Mouse (Mus musculus) embryonic facial prominence, embryonic 14.5 days (tissue): ENCODE measurements around the gene Ube3a. TPM values are rescaled to one million over a fixed set of nuclear protein-coding genes. Genes with fewer than 3 reads are reported as not detected.

Experiments
- ATAC-seq: fragments of 200-750 bp; cut with Nextera tagmentation; 2 replicates; pipeline ENCODE4 v1.8.0; 2017; ENCODE audit warnings: low read depth, moderate number of reproducible peaks, moderate TSS enrichment
- DNase-seq: peaks from one replicate; pipeline ENCODE4 v3.0.0-alpha.2; 2015; ENCODE audit warnings: low spot score
- H3K27ac ChIP-seq: fragments of 300-500 bp; sonication (generic); replicated peaks from 2 replicates; pipeline ENCODE4 v1.5.1; 2014; ENCODE audit warnings: low read depth, mild to moderate bottlenecking, low read length, moderate library complexity
- H3K27me3 ChIP-seq: fragments of 300-500 bp; sonication (generic); replicated peaks from 2 replicates; pipeline ENCODE4 v1.6.1; 2014; ENCODE audit warnings: low read length; ENCODE audit not compliant: control insufficient read depth, insufficient read depth
- H3K36me3 ChIP-seq: fragments of 300-500 bp; sonication (generic); 2 replicates; pipeline ENCODE4 v1.6.1; 2014; ENCODE audit warnings: low read length, mixed read lengths; ENCODE audit not compliant: control insufficient read depth, insufficient read depth
- H3K4me1 ChIP-seq: fragments of 300-500 bp; sonication (generic); 2 replicates; pipeline ENCODE4 v1.6.1; 2014; ENCODE audit warnings: antibody characterized with exemption, low read length; ENCODE audit not compliant: control insufficient read depth, insufficient read depth
- H3K4me2 ChIP-seq: fragments of 300-500 bp; sonication (generic); 2 replicates; pipeline ENCODE4 v1.6.1; 2014; ENCODE audit warnings: low read depth, mild to moderate bottlenecking, low read length, moderate library complexity, mixed read lengths
- H3K4me3 ChIP-seq: fragments of 300-500 bp; sonication (generic); 2 replicates; pipeline ENCODE4 v1.5.1; 2014; ENCODE audit warnings: low read depth, mild to moderate bottlenecking, low read length
- H3K9ac ChIP-seq: fragments of 300-500 bp; sonication (generic); 2 replicates; pipeline ENCODE4 v1.6.1; 2014; ENCODE audit warnings: low read depth, mild to moderate bottlenecking, low read length, moderate library complexity, mixed read lengths
- H3K9me3 ChIP-seq: fragments of 300-500 bp; sonication (generic); 2 replicates; pipeline ENCODE4 v1.6.1; 2016; ENCODE audit warnings: low read length; ENCODE audit not compliant: control insufficient read depth
- WGBS: fragments of 180-500 bp; shearing (Covaris S2); extraction: QIAGEN DNeasy Blood & Tissue Kit; methylation state at CpG from one replicate; pipeline ENCODE4 v1.1.7; 2014; 5-methylcytosine and 5-hydroxymethylcytosine counted together
- polyA plus RNA-seq: library from polyadenylated mRNA; unstranded; fragments of >200 nt; fragmentation: Nextera tagmentation; extraction: Ambion mirVana; gene quantifications from 2 replicates; pipeline ENCODE4 v1.2.1, GENCODE M21; 2014

The Ube3a gene
- polyA plus RNA-seq, 1 experiment from 2014 or later, result 136 TPM

DNA sequence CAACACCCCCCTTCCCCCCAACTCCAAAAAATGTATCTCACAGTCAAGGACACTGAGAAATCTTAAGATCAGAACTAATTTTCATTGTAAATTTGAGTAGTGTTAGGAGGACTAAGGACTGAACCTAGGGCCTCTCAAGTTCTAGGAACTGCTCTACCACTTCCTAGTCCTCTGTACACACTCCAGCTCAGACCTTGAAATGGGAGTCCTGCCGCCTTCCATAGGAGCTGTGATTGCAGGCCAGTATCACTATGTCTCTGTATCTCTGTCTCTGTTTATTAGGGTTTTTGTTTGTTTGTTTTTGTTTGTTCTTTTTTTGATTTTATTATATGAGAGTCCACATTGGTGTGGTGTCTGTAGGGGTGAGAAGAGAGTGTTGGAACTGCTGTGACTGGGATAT is 3.4 kb downstream of the Ube3a start:
- Histone ChIP-seq H3K4me1 (peaks cover 11% of the 10 kb centered on the region; the same call in 1 of the 2 replicates), H3K36me3 (no peaks in the 10 kb centered on the region), H3K4me3 (no peak overlapping the region), H3K27ac (no peak overlapping the region), H3K9ac (no peak overlapping the region), H3K27me3 (no peaks in the 10 kb centered on the region), H3K9me3 (no peaks in the 10 kb centered on the region), H3K4me2 (no peak overlapping the region)
- no peak for ATAC-seq
- WGBS, result 89% methylated on average over 1 of the region's 1 CpGs
- DNase-seq, result no peak

DNA sequence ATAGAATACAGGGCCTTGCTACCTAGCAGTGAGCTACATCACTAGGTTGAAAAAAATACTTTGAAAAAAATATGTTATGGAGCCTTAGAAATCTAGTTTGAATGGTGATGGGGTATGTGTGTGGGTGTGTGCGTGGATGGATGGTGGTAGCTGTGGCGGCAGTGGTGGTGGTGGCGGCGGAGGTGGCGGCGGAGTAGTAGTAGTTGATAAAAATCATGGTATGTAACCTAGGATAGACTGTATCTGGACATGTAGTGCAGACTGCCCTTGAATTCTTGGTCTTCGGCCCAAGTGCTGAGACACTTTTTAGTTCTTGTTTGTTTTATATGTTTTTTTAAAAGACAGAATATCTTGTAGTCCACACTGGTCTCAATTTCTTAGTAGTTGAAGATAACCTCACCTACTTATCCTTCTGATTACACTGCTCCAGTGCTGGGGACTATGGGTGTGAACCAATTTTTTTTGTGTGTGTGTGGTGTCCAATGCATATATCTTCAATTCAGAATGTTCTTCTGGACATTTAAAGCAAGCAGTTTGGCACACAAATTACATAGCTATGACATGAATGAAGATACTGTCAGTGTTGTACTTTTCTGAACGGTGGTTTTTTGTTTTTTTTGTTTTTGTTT is 6.3 kb downstream of the Ube3a start:
- no peak overlapping the region for H3K9ac ChIP-seq
- no peaks in the 10 kb centered on the region for H3K36me3 ChIP-seq
- no peak overlapping the region for H3K27ac ChIP-seq
- ATAC-seq, result no peak
- H3K9me3 ChIP-seq, result no peaks in the 10 kb centered on the region
- H3K4me3 ChIP-seq, result no peak overlapping the region
- DNase-seq, result no peak
- no peak overlapping the region for H3K4me2 ChIP-seq
- 96% methylated on average over 8 of the region's 8 CpGs for WGBS
- no peaks in the 10 kb centered on the region for H3K27me3 ChIP-seq
- peaks cover 11% of the 10 kb centered on the region; the same call in 1 of the 2 replicates for H3K4me1 ChIP-seq

GRCm38 (mm10) chr7:59243257-59243656 is 14.7 kb downstream of the Ube3a start:
- 69% methylated on average over 3 of the region's 3 CpGs for WGBS

DNA sequence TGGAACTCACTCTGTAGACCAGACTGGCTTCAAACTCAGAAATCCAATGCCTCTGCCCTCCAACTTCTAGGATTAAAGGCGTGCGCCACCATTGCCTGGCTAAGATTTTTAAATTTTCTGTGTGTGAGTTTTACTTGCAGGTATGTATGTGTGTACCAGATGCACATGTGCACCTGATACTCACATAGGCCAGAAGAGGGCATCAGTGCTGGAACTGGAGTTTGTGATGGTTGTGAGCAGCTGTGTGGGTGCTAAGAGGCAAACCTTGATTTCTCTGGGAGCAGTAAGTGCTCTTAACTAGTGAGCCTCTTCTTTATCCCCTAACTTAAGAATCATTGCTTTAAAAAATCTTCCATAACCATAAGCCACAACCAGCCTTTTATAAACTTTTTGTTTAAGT is 17.0 kb downstream of the Ube3a start:
- no peak overlapping the region for H3K9ac ChIP-seq
- no peak overlapping the region for H3K4me3 ChIP-seq
- WGBS, result 100% methylated on average over 2 of the region's 2 CpGs
- no peak for DNase-seq
- peaks cover 14% of the 10 kb centered on the region for H3K36me3 ChIP-seq
- no peaks in the 10 kb centered on the region for H3K4me1 ChIP-seq
- no peak overlapping the region for H3K27ac ChIP-seq
- ATAC-seq, result no peak
- H3K9me3 ChIP-seq, result no peaks in the 10 kb centered on the region
- H3K27me3 ChIP-seq, result no peaks in the 10 kb centered on the region
- H3K4me2 ChIP-seq, result no peak overlapping the region

More at GRCm38 (mm10) chr7:59243257-59243656, 14.7 kb downstream of the Ube3a start:
- Histone ChIP-seq H3K4me3 (no peak overlapping the region), H3K4me1 (no peaks in the 10 kb centered on the region), H3K27ac (no peak overlapping the region), H3K9ac (no peak overlapping the region), H3K27me3 (no peaks in the 10 kb centered on the region), H3K9me3 (no peaks in the 10 kb centered on the region), H3K4me2 (no peak overlapping the region), H3K36me3 (peaks cover 6% of the 10 kb centered on the region)
- no peak for DNase-seq
- ATAC-seq, result no peak

DNA sequence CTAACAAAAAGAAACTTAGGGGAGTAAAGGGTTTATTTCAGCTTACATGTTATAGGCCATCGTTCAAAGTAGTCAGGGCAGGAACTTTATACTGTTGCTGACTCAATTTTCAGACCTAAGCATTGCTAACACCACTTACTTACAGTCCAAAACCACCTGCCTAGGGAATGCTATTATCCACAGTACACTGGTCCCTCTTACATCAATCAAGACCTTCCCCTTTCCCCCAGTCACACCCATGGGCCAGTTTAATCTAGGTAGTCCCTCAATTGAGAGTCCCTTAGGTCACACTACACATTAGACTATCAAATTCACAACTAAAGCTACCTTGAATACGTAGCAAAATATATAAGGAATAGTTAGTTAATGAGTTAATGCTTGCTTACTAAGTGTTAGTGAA is 24.8 kb downstream of the Ube3a start:
- Histone ChIP-seq H3K4me2 (no peak overlapping the region), H3K4me3 (no peak overlapping the region), H3K4me1 (no peaks in the 10 kb centered on the region), H3K27ac (no peak overlapping the region), H3K36me3 (peaks cover 41% of the 10 kb centered on the region), H3K9me3 (peaks cover 22% of the 10 kb centered on the region), H3K27me3 (no peaks in the 10 kb centered on the region), H3K9ac (no peak overlapping the region)
- DNase-seq (no peak), ATAC-seq (no peak)
- 98% methylated on average over 2 of the region's 2 CpGs for WGBS

DNA sequence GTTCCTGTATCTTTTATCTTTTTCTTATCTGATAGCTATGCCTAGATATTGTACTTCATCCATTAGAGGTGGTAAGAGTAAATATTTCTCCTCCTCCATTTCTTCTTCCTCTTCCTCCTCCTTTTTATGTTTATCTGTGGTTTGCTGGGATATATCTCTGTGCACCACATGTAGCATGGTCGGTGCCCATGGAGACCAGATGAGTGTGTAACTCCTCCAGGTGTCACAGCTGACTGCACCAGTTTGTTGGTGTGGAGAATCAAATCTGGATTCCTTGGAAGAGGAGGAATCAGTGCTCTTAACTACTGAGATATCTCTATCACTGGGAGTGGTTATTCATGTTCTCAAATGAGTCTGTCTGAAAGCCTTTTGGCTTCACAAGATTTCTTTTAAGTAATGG is 37.0 kb downstream of the Ube3a start:
- WGBS, result 86% methylated on average over 1 of the region's 1 CpGs
- no peaks in the 10 kb centered on the region for H3K4me1 ChIP-seq
- H3K27ac ChIP-seq, result no peak overlapping the region
- H3K27me3 ChIP-seq, result no peaks in the 10 kb centered on the region
- no peaks in the 10 kb centered on the region for H3K9me3 ChIP-seq
- H3K4me2 ChIP-seq, result no peak overlapping the region
- no peaks in the 10 kb centered on the region for H3K36me3 ChIP-seq
- no peak overlapping the region for H3K4me3 ChIP-seq
- ATAC-seq, result no peak
- H3K9ac ChIP-seq, result no peak overlapping the region
- DNase-seq, result no peak

DNA sequence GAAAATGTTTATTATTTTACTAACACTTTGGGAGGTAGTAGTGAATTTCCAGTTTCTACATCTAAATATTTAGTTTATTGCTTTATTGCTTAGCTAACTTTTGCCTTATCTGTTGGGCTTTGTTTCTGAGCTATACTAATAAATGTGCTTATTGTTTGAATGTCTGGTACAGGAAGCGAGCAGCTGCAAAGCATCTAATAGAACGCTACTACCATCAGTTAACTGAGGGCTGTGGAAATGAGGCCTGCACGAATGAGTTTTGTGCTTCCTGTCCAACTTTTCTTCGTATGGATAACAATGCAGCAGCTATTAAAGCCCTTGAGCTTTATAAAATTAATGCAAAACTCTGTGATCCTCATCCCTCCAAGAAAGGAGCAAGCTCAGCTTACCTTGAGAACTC is 43.2 kb downstream of the Ube3a start:
- Histone ChIP-seq H3K27me3 (no peaks in the 10 kb centered on the region), H3K9ac (no peak overlapping the region), H3K36me3 (peaks cover 15% of the 10 kb centered on the region), H3K9me3 (no peaks in the 10 kb centered on the region), H3K27ac (no peak overlapping the region), H3K4me3 (no peak overlapping the region), H3K4me2 (no peak overlapping the region), H3K4me1 (no peaks in the 10 kb centered on the region)
- WGBS, result 69% methylated on average over 4 of the region's 4 CpGs
- DNase-seq (peak; percentile 4), ATAC-seq (no peak)

DNA sequence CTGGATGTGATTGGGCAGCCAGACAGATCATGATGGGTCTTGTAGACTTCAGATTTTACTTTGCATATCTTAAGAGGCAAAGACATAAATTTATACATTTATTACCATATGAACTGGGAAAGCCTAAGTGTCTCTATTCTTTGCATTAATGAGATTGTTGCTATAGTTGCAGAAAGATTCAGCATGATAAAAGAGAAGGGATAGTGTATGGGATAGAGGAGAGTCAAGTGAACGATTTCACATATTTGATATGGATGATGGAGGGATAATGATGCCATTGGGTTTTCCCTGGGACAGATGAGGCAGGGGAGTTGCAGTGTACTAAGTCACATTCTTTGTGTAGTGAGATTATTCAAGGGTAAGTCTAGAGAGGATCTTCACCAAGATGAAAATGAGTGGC is 84.0 kb downstream of the Ube3a start:
- WGBS, result 88% methylated on average over 1 of the region's 1 CpGs
- H3K4me3 ChIP-seq, result no peak overlapping the region
- H3K4me1 ChIP-seq, result no peaks in the 10 kb centered on the region
- DNase-seq (no peak), ATAC-seq (no peak)
- no peak overlapping the region for H3K4me2 ChIP-seq
- H3K27ac ChIP-seq, result no peak overlapping the region
- no peaks in the 10 kb centered on the region for H3K9me3 ChIP-seq
- no peak overlapping the region for H3K9ac ChIP-seq
- H3K36me3 ChIP-seq, result peaks cover 19% of the 10 kb centered on the region; the same call in 1 of the 2 replicates
- H3K27me3 ChIP-seq, result no peaks in the 10 kb centered on the region

GRCm38 (mm10) chr7:59322759-59323158 is 94.2 kb downstream of the Ube3a start:
- ATAC-seq (no peak), DNase-seq (no peak)
- Histone ChIP-seq H3K9ac (no peak overlapping the region), H3K27me3 (no peaks in the 10 kb centered on the region), H3K27ac (no peak overlapping the region), H3K4me1 (no peaks in the 10 kb centered on the region), H3K4me2 (no peak overlapping the region), H3K9me3 (no peaks in the 10 kb centered on the region), H3K36me3 (no peaks in the 10 kb centered on the region), H3K4me3 (no peak overlapping the region)
- WGBS, result 83% methylated on average over 1 of the region's 1 CpGs
